Mouse (Mus musculus): Measurements from ENCODE around the gene Naip1.
"Not testable (repeated sequence)": the region's sequence is repeated elsewhere in the genome, so short reads cannot be mapped to it uniquely, and the experiment has no call there.

The Naip1 gene

DNA sequence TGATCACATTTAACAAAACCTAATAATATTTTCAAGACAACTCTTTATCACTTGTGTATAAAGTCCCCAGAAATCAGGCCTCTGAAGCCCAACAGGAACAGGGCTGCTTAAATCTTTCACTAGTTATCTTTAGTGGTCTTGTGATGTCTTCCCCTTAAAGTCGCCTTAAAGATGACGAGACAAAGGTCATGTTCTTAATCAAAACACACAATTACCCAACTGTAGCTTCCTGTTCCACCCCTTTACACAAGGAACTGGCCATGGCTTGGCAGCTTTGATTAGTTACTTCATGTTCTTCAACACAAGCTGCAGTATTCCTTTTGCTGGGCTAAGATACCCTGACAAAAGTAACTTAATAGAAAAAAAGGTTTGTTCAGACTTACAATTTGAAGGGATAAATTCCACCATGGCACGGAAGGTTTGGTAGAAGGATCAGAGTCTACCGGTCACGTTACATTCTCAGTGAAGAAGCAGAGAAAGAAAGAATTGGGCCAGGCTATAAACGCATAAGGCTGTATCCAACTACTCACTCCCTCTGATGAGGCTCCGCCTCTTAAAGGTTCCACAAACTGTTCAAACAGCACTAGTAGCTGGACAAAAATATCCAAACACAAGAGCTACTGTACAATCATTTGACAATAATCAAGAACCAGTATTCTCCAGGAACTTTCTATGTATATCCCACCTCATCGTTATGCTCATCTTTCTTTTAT is at the start of gene Naip1:
Naip1 (minus strand) TSS at position 455 of the 713 bp plus-strand sequence.
- DNase-seq (ENCODE audit: low read depth, low spot score) = not testable (repeated sequence)

DNA sequence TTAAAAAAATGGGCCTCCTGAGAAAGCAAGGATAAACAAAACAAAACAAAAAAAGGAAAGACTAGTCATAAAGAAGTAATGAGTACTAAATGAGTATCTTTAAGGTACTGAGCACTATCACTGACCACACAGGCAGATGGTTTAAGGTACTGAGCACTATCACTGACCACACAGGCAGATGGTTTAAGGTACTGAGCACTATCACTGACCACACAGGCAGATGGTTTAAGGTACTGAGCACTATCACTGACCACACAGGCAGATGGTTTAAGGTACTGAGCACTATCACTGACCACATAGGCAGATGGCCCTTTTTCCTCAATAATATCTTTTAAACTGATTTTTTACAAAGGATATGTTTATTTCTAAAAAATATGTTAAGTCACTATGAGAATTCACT is 47.0 kb upstream of the Naip1 start:
- DNase-seq (ENCODE audit: low read depth, low spot score) = not testable (repeated sequence)

DNA sequence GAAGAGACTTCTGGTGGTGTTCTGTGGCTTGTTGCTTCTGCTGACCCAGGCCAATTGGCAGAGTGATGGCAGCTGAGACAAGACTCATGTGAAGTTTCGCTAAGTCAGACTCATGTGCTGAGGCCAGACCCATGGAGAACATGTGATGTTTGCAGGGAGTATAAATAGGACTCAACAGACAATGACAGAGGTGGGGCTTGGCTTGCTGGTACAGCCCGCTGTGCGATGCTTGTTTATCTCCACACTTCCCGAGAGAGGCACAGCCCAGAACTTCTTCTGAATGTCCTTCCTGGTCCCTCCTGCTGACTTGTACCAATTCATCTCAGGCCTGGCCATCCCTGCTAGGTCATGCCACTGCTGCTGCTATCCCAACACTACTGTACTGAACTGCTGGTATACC is 42.7 kb upstream of the Naip1 start:
- DNase-seq (ENCODE audit: low read depth, low spot score) = no peak

DNA sequence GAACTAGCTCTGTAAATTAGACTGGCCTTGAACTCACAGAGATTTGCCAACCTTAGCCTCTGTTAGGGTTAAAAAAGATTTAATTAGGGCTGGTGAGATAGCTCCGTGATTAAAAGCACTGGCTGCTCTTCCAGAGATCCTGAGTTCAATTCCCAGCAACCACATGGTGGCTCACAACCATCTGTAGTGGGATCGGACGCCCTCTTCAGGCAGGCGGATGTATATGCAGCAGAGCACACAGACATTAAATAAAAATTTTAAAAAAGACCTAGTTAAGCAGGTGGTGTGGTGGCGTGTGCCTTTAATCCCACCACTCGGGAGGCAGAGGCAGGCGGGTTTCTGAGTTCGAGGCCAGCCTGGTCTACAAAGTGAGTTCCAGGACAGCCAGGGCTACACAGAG is 41.7 kb upstream of the Naip1 start:
- DNase-seq (ENCODE audit: low read depth, low spot score) = not testable (repeated sequence)

DNA sequence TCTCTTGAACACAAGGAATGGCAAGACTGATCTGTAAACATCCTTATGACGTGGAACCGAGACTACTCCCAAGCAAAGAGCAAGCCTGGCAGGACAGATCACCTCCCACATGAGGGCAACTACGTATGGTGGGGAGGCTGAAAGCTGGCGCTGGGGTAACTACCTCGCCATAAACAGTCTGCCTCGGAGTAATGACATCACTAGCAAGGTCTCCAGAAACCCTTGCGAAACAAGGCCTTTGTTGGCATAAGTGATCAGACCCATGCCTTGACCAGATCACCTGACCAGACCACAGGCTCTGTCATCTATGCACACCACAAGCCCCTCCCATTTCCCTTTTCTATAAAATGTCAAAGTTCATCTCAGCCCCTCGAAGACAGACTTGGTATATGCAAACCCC is 40.6 kb upstream of the Naip1 start:
- DNase-seq (ENCODE audit: low read depth, low spot score) = no peak

DNA sequence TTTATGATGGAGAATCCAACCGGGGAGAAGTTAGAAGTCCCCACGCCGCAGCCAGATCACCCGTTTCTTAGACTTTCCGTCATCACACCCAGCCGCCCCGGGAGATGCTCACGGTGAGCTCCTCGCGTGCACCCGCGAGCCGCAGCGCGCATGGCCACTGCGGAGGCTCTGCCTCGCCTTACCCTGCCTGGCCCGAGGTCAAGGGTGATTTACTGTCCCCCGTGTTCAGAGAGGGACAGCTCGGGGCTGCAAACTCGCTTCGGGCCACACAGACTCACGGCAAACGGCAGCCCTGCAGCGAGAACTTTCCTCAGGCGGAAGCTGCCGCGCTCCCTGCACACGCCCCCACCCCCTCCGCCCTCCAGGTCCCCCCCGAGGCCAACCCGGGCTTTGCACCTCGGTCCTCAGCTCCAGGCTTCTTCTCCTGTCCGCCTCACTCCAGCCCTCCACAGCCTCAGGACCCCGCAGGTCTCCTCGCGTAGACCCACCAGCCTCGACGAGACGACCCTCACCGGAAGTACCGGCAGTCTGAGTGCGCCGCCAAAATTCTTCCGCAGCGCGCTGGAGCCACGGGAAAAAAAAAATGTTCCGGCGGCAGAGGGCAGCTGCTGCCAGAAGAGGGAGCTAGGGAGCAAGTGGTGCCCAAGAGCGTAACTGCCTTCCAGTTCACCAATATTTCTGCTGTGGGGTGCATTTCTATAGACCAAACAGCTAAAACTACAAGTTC is 39.6 kb upstream of the Naip1 start, which contains the start of gene Gtf2h2:
Gtf2h2 (minus strand) TSS at position 519 of the 727 bp plus-strand sequence.
- DNase-seq (ENCODE audit: low read depth, low spot score) = peak; percentile 63

DNA sequence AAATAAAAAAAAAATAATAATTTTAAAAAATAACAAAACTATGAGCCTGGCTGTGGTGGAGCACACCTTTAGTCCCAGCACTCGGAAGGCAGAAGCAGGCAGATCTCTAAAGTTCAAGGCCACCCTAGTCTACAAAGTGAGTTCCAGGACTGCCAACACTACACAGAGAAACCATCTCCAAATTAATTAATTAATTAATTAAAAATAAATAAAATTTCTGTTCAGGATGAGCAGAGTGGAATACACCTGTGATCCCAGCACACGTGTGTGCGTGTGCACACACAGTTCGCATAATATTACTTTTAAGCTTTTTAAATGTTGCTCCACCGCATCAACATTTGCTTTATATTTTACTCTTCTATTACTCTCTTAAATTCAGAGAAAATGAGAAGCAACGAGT is 39.0 kb upstream of the Naip1 start:
- no peak for DNase-seq (ENCODE audit: low read depth, low spot score)

DNA sequence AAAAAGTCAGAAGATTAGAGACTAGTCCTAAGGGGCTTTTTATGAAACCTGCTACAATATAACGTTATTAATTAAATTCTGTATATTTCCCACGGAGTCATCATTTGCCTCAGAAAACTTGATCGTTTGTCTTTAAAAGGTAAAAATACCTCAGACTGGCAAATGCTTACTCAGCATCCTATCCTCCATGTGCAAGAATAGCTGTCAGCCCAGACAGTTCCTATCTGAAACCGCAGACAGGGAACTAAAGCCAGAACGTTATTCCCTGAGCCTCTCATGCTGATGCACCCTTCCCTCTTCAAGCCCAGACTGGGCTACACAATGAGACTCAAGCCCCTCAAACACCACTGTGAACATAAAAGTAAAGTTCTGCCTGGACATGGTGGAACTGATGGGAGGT is 37.8 kb upstream of the Naip1 start:
- DNase-seq (ENCODE audit: low read depth, low spot score) = no peak

DNA sequence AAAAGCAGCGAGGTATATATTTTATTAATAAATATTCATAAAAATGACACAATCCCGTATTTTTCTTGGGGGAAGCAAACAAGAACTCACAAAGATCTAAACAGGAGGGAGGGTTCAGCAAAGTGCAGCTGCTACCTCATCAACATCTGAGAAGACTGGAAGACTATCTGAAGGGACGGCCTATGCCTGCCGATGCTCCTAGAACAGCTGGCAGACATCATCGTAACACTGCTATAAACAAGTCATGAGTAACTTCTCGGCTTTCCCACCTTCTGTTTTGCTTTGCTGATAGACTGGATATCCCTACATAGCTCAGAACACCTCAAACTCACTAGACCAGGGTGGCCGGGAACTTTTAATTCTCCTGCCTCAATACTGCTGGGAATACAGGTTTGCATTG is 30.9 kb upstream of the Naip1 start:
- no peak for DNase-seq (ENCODE audit: low read depth, low spot score)

DNA sequence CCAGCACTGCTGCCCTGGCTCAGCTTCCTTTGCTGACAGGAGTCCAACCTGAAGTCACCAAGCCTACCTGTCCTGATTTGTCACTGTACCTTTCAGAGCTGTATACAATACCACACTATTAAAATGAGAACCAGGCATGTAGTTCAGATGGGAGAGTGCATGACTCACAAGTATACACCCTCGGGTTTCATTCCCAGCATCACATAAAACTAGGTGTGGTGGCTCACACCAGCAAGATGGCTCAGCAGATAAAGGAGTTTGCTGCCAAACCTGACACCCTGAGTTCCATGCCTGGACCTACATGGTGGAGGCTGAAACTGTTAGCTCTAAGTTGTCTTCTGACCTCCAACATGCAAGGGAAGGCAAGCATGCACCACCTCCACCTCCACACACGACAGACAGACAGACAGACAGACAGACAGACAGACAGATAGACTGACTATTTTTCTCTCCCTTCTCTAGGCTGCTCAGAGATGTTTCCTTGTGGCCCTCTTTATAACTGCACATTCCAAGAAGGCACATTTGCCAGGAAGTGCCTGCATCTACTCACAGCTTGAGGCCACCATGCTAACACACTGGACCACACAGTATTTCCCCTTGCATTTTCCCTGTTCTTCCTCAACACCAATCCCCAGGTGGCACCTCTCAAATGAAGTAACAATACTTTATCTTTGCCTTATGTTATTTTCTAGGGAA is 11.0 kb upstream of the Naip1 start:
- DNase-seq (ENCODE audit: low read depth, low spot score) = no peak

DNA sequence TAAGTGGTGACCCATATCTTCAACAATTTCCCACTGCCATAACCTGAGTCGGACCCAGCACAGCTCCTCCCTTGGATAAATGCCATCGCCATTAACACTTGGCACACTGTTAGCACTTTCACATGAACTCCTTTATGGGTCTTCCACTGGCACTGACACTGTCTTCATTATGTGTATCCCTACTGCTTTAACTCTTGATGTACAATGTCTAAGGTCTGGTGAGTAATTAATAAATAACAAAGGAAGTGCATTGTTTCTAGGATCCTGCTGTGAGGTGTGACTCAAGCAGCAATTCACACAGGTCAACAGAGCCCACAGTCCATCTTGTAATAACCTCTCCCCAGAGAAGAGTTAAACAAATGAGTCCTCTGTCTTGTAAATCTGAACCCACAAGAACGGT is 8.7 kb upstream of the Naip1 start:
- no peak for DNase-seq (ENCODE audit: low read depth, low spot score)

DNA sequence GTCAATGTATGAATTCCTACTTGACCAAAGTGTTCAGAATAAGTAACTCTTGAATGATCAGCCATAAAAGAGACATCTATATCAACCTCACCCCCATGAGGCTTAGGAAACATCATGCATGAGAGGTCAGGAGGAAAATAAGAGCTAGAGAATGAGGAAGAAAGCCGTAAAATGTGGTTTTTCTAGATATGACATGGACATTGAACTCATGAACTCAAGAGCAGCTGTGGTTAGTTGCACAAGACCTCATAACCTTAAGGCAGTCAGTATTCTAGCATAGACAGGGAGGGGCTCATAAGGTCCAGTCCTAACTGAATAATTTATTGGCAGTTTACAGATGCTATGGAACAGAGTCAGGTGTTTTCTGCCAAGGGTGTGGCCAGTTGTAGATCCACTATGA is 3.2 kb downstream of the Naip1 start:
- no peak for DNase-seq (ENCODE audit: low read depth, low spot score)

DNA sequence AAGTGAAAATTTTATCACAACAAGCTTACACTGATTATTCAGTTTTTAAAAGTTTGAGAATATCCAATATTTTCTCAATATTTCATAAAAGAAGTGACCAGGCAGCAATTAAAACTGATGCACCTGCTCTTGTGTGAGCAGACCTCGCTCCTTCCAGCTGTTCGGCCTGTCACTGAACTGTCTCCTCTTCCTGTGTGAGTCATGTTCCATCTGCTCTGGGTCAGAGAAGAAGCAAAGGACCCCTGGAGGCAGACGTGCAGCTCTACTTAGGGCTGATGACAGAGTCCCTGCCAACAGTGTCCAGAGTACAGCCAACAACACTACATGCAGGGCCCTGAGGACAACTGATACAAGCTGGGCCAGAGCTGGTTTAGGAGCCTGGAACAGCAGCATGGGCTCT is 12.6 kb downstream of the Naip1 start:
- DNase-seq (ENCODE audit: low read depth, low spot score) = no peak

DNA sequence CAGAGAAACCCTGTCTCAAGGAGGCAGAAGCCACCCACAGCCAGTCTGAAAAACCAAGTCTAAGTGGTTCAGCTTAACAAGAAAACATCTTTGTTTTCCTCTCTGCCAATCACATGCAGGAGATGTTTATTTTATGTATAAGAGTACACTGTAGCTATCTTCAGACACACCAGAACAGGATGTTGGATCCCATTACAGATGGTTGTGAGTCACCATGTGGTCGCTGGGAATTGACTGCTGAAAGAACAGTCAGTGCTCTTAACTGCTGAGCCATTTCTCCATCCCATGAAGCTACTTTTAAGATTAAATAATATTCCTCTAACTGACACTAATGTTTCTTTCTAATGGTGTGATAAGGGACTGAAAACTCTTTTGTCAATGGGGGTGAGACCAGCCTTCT is 14.0 kb downstream of the Naip1 start:
- no peak for DNase-seq (ENCODE audit: low read depth, low spot score)

DNA sequence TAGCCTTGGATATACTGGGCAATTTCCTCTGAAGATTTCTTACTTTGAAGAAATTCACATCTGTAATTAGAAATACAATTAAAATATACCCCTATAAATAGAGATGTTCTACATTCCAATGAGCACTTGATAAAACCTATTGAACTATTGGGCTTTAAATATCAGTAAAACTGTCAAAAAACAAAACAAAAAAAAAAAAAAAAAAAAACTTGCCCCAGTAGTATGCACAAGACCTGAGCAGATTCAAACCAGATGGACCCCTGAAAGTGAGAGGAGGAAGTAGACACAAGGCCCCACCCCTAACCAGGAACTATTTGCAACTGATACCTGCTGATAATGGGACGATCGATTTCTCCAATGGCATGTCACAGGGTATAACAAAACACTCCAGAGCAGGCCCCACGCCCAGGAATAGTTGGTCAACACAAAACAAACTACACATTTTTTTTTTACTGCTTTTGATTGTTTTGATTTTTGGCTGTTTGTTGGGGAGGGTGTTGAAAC is 15.3 kb downstream of the Naip1 start:
- DNase-seq (ENCODE audit: low read depth, low spot score) = no peak

DNA sequence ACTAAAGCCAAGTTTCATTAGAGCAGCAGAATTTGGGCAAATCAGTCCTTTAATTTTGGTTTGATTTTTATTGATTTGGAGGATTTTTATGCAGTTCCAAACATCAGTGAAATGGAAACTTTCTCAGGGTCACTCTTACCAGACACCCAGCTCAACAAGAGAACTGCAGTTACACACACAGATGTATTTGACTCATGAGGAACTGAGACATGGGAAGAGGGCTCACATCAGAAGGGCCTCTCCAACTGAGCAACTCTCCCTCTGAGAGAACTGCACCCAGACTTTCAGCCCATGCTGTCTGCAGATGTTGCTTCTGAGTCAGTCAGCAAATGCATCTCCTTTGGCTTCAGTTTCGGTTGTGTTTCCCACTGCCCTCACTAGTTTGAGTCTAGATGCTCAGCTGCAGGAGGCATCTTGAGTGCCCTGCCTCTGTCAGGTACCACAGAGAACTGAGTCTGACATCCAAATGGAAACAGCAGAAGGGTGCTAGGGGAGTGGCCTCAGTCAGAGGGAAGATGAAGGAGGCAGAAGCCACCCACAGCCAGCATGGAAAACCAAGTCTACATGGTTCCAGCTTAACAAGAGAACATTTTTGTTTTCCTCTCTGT is 16.0 kb downstream of the Naip1 start:
- DNase-seq (ENCODE audit: low read depth, low spot score) = not testable (repeated sequence)

DNA sequence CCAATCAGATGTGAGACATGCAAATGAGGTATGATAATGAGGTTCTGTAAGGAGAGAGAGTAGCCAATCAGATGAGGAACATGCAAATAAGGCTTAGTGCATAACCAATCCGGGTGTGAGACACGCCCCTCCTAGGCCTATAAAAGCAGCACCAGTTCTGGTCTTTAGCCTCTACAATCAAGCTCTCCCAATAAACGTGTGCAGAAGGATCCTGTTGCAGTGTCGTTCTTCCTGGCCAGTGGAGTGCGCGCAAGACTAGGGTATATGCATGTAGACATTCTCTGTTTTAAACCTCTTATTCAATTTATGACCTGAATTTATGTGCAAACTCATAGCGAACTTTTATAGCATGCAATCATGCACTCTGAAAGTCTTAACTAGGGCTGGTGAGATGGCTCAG is 32.7 kb downstream of the Naip1 start:
- DNase-seq (ENCODE audit: low read depth, low spot score) = not testable (repeated sequence)

DNA sequence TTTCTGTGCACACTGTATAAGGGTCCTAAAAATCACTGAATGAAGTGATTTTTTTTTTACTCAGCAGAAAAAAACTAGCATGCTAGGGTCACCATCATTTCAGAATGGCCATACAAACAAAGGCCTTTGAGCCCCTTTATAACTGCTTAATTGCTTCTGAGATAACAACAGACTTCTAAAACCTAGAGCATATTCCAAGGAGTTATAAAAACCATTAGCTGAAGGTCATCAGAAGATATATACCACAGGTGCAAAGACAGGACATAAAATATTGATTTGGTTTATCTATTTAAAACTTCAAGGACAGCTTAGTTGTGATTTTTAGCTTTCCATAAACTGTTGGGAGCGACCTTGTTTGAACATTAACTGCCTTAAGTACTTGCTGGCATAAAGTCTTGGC is 38.2 kb downstream of the Naip1 start:
- no peak for DNase-seq (ENCODE audit: low read depth, low spot score)

DNA sequence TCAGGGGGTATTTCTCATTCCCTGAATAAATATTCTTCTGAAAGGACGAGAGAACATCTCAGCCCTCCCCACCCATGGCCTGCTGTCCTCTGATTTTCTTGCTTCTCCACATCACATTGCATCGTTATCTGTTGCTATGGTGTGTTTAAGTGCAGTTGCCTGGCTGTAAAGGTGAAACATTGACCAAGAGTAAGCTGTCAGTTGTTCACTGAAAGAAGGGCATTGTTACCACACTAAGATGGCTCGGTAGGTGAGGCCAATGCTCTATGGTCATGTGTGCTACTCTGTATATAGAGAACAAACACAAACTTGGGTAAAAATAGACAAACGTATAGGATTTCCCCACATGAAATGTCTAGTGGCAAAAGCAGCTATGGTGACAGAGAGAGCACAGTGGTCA is 42.8 kb downstream of the Naip1 start:
- DNase-seq (ENCODE audit: low read depth, low spot score) = no peak

DNA sequence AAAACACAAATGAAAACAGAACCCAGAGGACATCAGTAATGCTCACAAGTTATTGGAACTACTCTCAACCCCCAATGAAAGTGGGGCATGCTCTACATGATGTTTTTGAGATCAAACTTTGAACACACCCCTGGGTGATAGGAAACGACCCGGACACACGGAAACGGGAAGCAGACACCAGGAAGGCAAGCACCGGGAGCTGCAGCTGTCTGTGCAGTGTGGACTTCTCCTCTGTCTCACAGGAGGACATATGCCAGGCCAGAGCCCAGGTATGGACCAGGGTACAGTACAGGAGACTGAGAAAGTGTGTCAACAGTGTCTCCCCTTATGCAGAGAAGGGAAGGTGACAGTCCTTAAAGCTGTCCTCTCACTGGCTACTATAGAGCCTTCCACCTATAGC is 43.5 kb downstream of the Naip1 start:
- no peak for DNase-seq (ENCODE audit: low read depth, low spot score)

DNA sequence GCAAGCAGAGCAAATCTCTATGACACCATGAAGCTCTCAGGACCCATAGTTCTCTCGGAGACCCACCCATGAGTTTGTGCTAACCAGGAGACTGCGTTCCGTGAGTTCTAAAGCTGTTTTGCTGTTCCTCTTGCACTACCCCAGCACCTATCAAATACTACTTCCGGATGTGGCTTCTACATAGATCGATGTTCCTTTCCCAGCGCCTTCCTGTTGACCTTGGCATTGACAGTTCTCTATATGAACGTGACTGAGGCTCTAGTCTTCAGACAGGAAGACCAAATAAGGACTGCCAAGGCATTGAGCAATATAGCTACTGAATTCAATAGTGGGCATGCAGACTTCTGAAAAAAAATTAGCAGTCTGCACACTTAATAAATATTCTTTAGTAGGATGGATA is 44.4 kb downstream of the Naip1 start:
- no peak for DNase-seq (ENCODE audit: low read depth, low spot score)

All from brain, embryonic 18.5 days (tissue).